Mouse (Mus musculus) erythroblast, embryonic 14.5 days (primary cell): Measurements from ENCODE around the gene Sass6. TPM values are rescaled to one million over a fixed set of nuclear protein-coding genes. Genes with fewer than 3 reads are reported as not detected.
"Not testable (repeated sequence)": the region's sequence is repeated elsewhere in the genome, so short reads cannot be mapped to it uniquely, and the experiment has no call there.

ENCODE experiments used
- H3K27me3 ChIP-seq: 2 replicates; pipeline ENCODE4 v1.6.1; 2012; ENCODE audit warnings: inconsistent platforms; ENCODE audit not compliant: control insufficient read depth
- H3K36me3 ChIP-seq: 2 replicates; pipeline ENCODE4 v1.6.1; 2012; ENCODE audit warnings: mild to moderate bottlenecking, inconsistent platforms; ENCODE audit not compliant: control insufficient read depth
- H3K4me1 ChIP-seq: 2 replicates; pipeline ENCODE4 v1.6.1; 2012; ENCODE audit warnings: inconsistent platforms; ENCODE audit not compliant: control insufficient read depth
- H3K4me3 ChIP-seq: replicated peaks from 2 replicates; pipeline ENCODE3; 2012; ENCODE audit warnings: moderate library complexity, mild to moderate bottlenecking, inconsistent platforms
- H3K9me3 ChIP-seq: 2 replicates; pipeline ENCODE4 v1.6.1; 2012; ENCODE audit warnings: low read length, inconsistent platforms, mixed read lengths; ENCODE audit not compliant: control insufficient read depth
- GATA1 ChIP-seq: IDR thresholded peaks from 2 replicates; pipeline ENCODE4 v1.6.1; 2012; ENCODE audit warnings: low read length, inconsistent platforms, mixed read lengths
- TAL1 ChIP-seq: IDR thresholded peaks from 3 replicates; pipeline ENCODE4 v1.6.1; 2012; ENCODE audit warnings: low read length, inconsistent platforms, mixed read lengths
- polyA plus RNA-seq: library from polyadenylated mRNA; stranded (reverse); fragments of >175 nt; gene quantifications from 2 replicates; pipeline ENCODE4 v1.2.3, GENCODE M21; 2012

Gene Sass6
- polyA plus RNA-seq, 1 experiment = 1.1 TPM

GRCm38 (mm10) chr3:116640024-116640423, 45.2 kb downstream of the Sass6 start:
- H3K4me3 ChIP-seq = no peak overlapping the region
- H3K4me1 ChIP-seq = peaks cover 8% of the 10 kb centered on the region
- H3K36me3 ChIP-seq = peaks cover 96% of the 10 kb centered on the region
- H3K27me3 ChIP-seq = no peaks in the 10 kb centered on the region
- TF ChIP-seq GATA1 (no peak), TAL1 (no peak)
- H3K9me3 ChIP-seq = no peaks in the 10 kb centered on the region

DNA sequence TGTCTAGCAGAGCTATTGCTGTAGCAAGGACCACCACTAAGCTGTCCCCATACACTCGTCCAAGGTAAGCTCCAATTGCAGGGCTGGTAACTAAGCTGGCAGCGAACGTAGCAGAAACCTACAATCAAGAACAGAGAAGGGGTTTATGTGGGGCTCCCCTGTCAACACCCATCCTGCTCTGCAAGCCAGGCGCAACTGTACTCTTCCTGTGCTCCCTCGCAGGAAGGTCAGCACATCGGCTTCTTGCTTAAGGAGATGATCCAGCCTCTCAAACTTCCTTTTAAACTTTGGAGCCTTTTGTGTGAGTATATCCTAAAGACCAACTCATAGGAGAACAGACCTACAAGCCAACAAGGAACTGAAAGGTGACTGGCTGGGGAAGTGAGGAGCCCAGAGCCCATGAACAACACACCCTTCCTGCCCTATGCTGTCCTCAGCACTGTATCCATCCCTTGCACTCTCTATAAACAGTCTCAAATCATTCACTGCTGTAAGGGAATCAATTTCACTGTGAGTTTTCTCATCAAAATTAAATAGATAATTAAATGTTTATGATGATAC, 47.1 kb downstream of the Sass6 start:
- no peak overlapping the region for H3K4me3 ChIP-seq
- peaks cover 8% of the 10 kb centered on the region for H3K4me1 ChIP-seq
- TF ChIP-seq GATA1 = no peak
- no peak for TF ChIP-seq TAL1
- peaks cover 96% of the 10 kb centered on the region for H3K36me3 ChIP-seq
- no peaks in the 10 kb centered on the region for H3K9me3 ChIP-seq
- H3K27me3 ChIP-seq = no peaks in the 10 kb centered on the region

GRCm38 (mm10) chr3:116642373-116642772, 47.6 kb downstream of the Sass6 start:
- TF ChIP-seq GATA1 = no peak
- H3K9me3 ChIP-seq = no peaks in the 10 kb centered on the region
- no peak overlapping the region for H3K4me3 ChIP-seq
- H3K4me1 ChIP-seq = peaks cover 8% of the 10 kb centered on the region
- H3K36me3 ChIP-seq = peaks cover 93% of the 10 kb centered on the region
- no peaks in the 10 kb centered on the region for H3K27me3 ChIP-seq

DNA sequence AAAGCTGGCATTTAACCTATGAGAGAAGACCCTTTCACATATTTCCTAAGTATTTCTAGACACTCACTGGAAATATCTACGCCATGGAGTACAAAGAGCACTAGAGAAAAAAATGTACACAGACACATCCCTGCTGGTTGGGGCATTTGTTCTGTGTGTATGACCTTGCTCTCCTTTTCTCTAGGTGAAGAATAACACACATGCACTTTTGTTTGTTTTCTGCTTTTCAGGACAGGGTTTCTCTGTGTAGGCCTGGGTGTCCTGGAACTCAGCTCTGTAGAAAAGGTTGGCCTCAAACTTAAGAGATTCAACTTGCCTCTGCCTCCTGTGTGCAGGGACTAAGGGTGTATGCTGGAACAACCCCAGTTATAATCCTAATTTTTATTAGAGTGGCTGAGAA, 51.6 kb downstream of the Sass6 start:
- TF ChIP-seq TAL1 = no peak
- TF ChIP-seq GATA1 = no peak
- H3K9me3 ChIP-seq = no peaks in the 10 kb centered on the region
- no peak overlapping the region for H3K4me3 ChIP-seq
- H3K36me3 ChIP-seq = peaks cover 84% of the 10 kb centered on the region
- peaks cover 12% of the 10 kb centered on the region for H3K4me1 ChIP-seq
- H3K27me3 ChIP-seq = no peaks in the 10 kb centered on the region

GRCm38 (mm10) chr3:116648805-116649204, 54.0 kb downstream of the Sass6 start:
- Histone ChIP-seq H3K27me3 (no peaks in the 10 kb centered on the region), H3K4me3 (no peak overlapping the region), H3K4me1 (peaks cover 23% of the 10 kb centered on the region), H3K36me3 (peaks cover 70% of the 10 kb centered on the region), H3K9me3 (no peaks in the 10 kb centered on the region)
- no peak for TF ChIP-seq GATA1
- no peak for TF ChIP-seq TAL1

DNA sequence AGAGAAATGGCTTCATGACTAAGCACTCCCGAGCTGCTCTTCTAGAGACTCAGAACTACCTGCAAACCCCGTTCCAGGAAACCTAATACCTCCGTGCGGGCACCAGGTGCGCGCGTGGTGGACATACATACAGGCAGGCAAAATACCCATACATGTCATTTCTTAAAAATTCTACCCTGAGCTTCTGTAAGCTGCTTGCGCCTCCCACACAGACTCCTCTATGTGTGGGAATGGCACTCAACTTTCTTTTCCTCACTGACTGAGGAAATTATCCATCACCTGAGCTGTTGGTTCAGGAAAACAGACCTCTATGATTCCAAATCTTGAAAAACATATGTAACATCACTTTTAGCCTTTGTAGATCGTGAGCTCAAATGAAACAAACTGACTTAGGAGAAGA, 55.9 kb downstream of the Sass6 start:
- H3K4me3 ChIP-seq = no peak overlapping the region
- peaks cover 52% of the 10 kb centered on the region for H3K36me3 ChIP-seq
- TF ChIP-seq TAL1 (no peak), GATA1 (no peak)
- H3K27me3 ChIP-seq = no peaks in the 10 kb centered on the region
- no peaks in the 10 kb centered on the region for H3K9me3 ChIP-seq
- H3K4me1 ChIP-seq = peaks cover 32% of the 10 kb centered on the region

DNA sequence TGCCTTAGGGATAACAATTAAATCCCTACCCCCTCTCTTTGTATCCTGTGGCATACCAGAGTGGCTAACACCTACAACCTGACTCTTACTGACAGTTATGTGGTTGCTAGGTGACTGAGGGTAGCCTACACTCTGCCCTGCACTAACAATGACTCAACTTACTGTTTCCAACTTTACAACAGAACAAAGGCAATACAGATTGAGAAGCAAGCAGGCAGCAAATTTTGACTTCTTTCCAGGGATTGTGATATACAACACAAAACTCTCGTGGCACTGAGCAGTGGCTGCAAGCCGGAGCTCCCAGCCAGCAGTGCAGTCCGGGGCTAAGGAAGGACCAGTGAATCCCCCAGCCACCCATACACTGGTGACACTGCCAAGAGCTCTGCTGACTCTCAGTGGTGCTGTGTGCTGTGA, 57.3 kb downstream of the Sass6 start:
- TF ChIP-seq GATA1 = no peak
- no peak for TF ChIP-seq TAL1
- Histone ChIP-seq H3K27me3 (no peaks in the 10 kb centered on the region), H3K9me3 (no peaks in the 10 kb centered on the region), H3K4me1 (peaks cover 35% of the 10 kb centered on the region), H3K4me3 (no peak overlapping the region), H3K36me3 (peaks cover 40% of the 10 kb centered on the region)

DNA sequence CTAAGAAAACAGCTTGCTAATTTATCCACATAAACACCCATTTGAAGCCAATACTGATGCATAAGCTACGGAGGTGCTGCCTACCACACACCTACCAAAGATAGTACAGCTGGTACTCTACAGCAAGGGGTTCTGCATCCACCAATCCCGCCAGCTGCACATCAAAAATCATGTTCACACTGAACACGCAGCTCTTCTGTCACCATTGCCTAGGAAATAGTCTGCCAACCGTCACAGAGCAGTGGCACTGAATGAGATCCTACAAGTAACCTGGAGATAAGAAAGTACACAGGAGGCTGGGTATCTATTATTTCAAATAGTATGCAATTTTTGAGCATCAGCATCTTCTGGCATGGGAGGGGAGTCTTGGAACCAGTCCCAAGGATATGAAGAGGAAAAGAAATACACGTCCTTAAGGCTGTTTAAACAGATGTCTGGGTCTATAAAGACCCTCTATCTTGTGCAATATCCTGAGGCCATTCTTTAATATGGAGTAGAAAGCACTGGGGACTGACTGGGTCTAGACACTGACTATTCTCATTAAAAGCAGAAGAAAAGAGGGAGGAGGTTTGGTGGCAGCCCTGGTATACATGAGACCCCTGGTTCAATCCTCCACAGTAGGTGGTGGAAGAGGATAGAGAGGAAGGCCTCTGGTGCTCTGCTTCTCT, 58.6 kb downstream of the Sass6 start:
- H3K4me1 ChIP-seq = peaks cover 46% of the 10 kb centered on the region
- no peaks in the 10 kb centered on the region for H3K9me3 ChIP-seq
- H3K36me3 ChIP-seq = peaks cover 39% of the 10 kb centered on the region
- no peaks in the 10 kb centered on the region for H3K27me3 ChIP-seq
- H3K4me3 ChIP-seq = no peak overlapping the region
- no peak for TF ChIP-seq GATA1
- TF ChIP-seq TAL1 = no peak

DNA sequence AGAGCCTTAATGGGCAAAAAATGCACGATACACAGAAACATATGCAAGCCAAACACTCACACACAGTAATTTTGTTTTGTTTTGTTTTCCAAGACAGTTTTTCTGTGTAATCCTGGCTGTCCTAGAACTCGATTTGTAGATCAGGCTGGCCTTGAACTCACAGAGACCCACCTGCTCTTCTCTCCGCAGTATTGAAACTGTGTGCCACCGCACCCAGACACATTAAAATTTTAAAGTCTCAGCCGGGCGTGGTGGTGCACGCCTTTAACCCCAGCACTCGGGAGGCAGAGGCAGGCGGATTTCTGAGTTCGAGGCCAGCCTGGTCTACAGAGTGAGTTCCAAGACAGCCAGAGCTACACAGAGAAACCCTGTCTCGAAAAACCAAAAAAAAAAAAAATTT, 59.3 kb downstream of the Sass6 start:
- Histone ChIP-seq H3K36me3 (peaks cover 37% of the 10 kb centered on the region), H3K4me1 (peaks cover 50% of the 10 kb centered on the region)
- not testable (repeated sequence) for H3K4me3 ChIP-seq, H3K27me3 ChIP-seq, H3K9me3 ChIP-seq
